ENCODE assay signal across 29 mouse cellular contexts in the genomic region with DNA sequence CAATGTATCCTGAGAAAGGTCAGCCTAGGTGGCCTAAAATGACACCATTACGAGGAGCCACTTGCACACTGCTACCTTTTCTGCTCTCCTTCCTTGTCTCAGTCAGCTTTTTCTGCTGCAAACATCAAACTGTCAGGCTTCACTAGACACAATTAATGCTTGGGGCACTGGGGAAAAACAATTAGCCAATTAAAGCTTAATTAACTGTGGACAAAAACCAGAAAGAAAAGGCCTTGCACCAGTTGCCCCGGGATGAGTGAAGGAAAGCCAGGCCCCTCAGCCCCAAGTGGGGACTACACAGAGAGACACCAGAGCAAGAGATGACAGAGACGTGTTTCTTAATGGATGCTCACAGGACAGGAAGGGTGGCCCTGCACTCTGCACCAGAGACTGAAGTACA. TPM values are rescaled to one million over a fixed set of nuclear protein-coding genes. Genes with fewer than 3 reads are reported as not detected.
DNase-seq lines count a peak whose midpoint lies in the region; ATAC-seq and TF ChIP-seq lines count a peak whose summit lies in the region.
"Had no signal": no experiment of that assay in that cellular context is flagged by ENCODE, and none has a peak within 500 bp of the region (broad histone marks: within the 10 kb centered on the region; RNA-seq: fewer than 3 reads in every experiment).

No protein-coding gene starts in this region.

- no peak for TF ChIP-seq CTCF in hindbrain, postnatal 0 days (IDR thresholded peaks at IDR 0.05; ENCODE audit: low read depth)

- intact Hi-C loops in heart, postnatal 25 days (cut with DNase I) = no loop called here

- no peak overlapping the region for H3K4me3 ChIP-seq in hindbrain, embryonic 12.5 days
- H3K4me3 ChIP-seq in hindbrain, embryonic 16.5 days (ENCODE audit: low read length) = no peak overlapping the region
- no peak overlapping the region for H3K4me3 ChIP-seq in neural tube, embryonic 13.5 days
- H3K4me3 ChIP-seq in hindbrain, postnatal 0 days (ENCODE audit: low read length) = no peak overlapping the region
- H3K4me3 ChIP-seq: embryonic facial prominence, embryonic 12.5 days; limb, embryonic 13.5 days; liver, embryonic 13.5 days; neural tube, embryonic 12.5 days had no signal

- no peak overlapping the region for H3K9ac ChIP-seq in hindbrain, embryonic 12.5 days
- H3K9ac ChIP-seq in hindbrain, embryonic 16.5 days (ENCODE audit: low read depth, low read length) = no peak overlapping the region
- H3K9ac ChIP-seq in neural tube, embryonic 13.5 days = no peak overlapping the region
- no peak overlapping the region for H3K9ac ChIP-seq in hindbrain, postnatal 0 days (replicated peaks; ENCODE audit: low read length)
- H3K9ac ChIP-seq: embryonic facial prominence, embryonic 12.5 days; limb, embryonic 13.5 days; liver, embryonic 13.5 days; neural tube, embryonic 12.5 days had no signal

- peaks cover 62% of the 10 kb centered on the region for H3K4me1 ChIP-seq in hindbrain, embryonic 12.5 days
- peaks cover 38% of the 10 kb centered on the region for H3K4me1 ChIP-seq in hindbrain, embryonic 16.5 days (ENCODE audit: control insufficient read depth, insufficient read depth, low read depth, low read length)
- H3K4me1 ChIP-seq in neural tube, embryonic 13.5 days (replicated peaks) = peaks cover 83% of the 10 kb centered on the region
- H3K4me1 ChIP-seq in hindbrain, postnatal 0 days (ENCODE audit: insufficient read depth, low read length) = peaks cover 20% of the 10 kb centered on the region

- 30% methylated on average over 3 of the region's 3 CpGs for WGBS in hindbrain, embryonic 12.5 days
- WGBS in hindbrain, embryonic 16.5 days = 15% methylated on average over 3 of the region's 3 CpGs
- WGBS in neural tube, embryonic 13.5 days = 11% methylated on average over 3 of the region's 3 CpGs
- WGBS in hindbrain, postnatal 0 days = 27% methylated on average over 3 of the region's 3 CpGs

- H3K36me3 ChIP-seq in hindbrain, embryonic 12.5 days = no peaks in the 10 kb centered on the region
- no peaks in the 10 kb centered on the region for H3K36me3 ChIP-seq in hindbrain, embryonic 16.5 days (ENCODE audit: control insufficient read depth, insufficient read depth, low read length)
- no peaks in the 10 kb centered on the region for H3K36me3 ChIP-seq in neural tube, embryonic 13.5 days
- H3K36me3 ChIP-seq in hindbrain, postnatal 0 days (ENCODE audit: insufficient read depth, low read length) = no peaks in the 10 kb centered on the region
- H3K36me3 ChIP-seq: embryonic facial prominence, embryonic 12.5 days; G1E; limb, embryonic 13.5 days; liver, embryonic 13.5 days; neural tube, embryonic 12.5 days had no signal

- peak overlapping the region; percentile 67 for H3K27ac ChIP-seq in hindbrain, embryonic 12.5 days
- H3K27ac ChIP-seq in hindbrain, embryonic 16.5 days (ENCODE audit: low read depth, low read length) = no peak overlapping the region
- peak overlapping the region; percentile 78 for H3K27ac ChIP-seq in neural tube, embryonic 13.5 days (replicated peaks)
- H3K27ac ChIP-seq in hindbrain, postnatal 0 days = no peak overlapping the region
- H3K27ac ChIP-seq: embryonic facial prominence, embryonic 12.5 days; kidney, postnatal 0 days; limb, embryonic 13.5 days; liver, embryonic 13.5 days; neural tube, embryonic 12.5 days; stomach, postnatal 0 days had no signal

- no peak overlapping the region for H3K4me2 ChIP-seq in hindbrain, embryonic 12.5 days (replicated peaks)
- H3K4me2 ChIP-seq in hindbrain, embryonic 16.5 days (ENCODE audit: low read length) = no peak overlapping the region
- H3K4me2 ChIP-seq in neural tube, embryonic 13.5 days = no peak overlapping the region
- H3K4me2 ChIP-seq in hindbrain, postnatal 0 days (ENCODE audit: low read depth, low read length) = no peak overlapping the region
- H3K4me2 ChIP-seq: embryonic facial prominence, embryonic 12.5 days; heart, embryonic 11.5 days; limb, embryonic 13.5 days; liver, embryonic 13.5 days; neural tube, embryonic 12.5 days had no signal

- no peak for DNase-seq in neural tube, embryonic 10.5 days (ENCODE audit: extremely low spot score, low spot score)
- peak; percentile 41 for DNase-seq in hindbrain, postnatal 0 days (ENCODE audit: low spot score)
- DNase-seq in heart, postnatal 25 days (ENCODE audit: low spot score) = no peak
- no peak for DNase-seq in urinary bladder, postnatal 36 days (ENCODE audit: low spot score in 2 of 2)
- DNase-seq: adrenal gland, adult 8-10 months; B cell, adult 2 months; cerebellum, adult 18-20 months; cerebellum, postnatal 14 days; gastrocnemius, postnatal 14 days; heart, adult 11 months; layer of hippocampus, adult 9-11 months; liver, embryonic 13.5 days; lung, postnatal 4 days; right cerebral cortex, postnatal 14 days; thymus, adult 2 months had no signal

- H3K9me3 ChIP-seq in hindbrain, embryonic 12.5 days (replicated peaks) = no peaks in the 10 kb centered on the region
- no peaks in the 10 kb centered on the region for H3K9me3 ChIP-seq in hindbrain, embryonic 16.5 days (ENCODE audit: control insufficient read depth, low read length)
- no peaks in the 10 kb centered on the region for H3K9me3 ChIP-seq in neural tube, embryonic 13.5 days
- no peaks in the 10 kb centered on the region for H3K9me3 ChIP-seq in hindbrain, postnatal 0 days (ENCODE audit: low read length)
- H3K9me3 ChIP-seq: embryonic facial prominence, embryonic 12.5 days; limb, embryonic 13.5 days; liver, embryonic 13.5 days; neural tube, embryonic 12.5 days had no signal

- peak; percentile 49 for ATAC-seq in hindbrain, embryonic 12.5 days (ENCODE audit: low FRiP score)
- no peak for ATAC-seq in hindbrain, embryonic 16.5 days
- ATAC-seq in neural tube, embryonic 13.5 days (ENCODE audit: low read depth) = peak; percentile 24; the same call in 1 of the 2 replicates
- ATAC-seq in hindbrain, postnatal 0 days = peak; percentile 24; the same call in 1 of the 2 replicates
- ATAC-seq: activated CD4-positive, CD25-positive, alpha-beta regulatory T cell, adult 4 months; forebrain, embryonic 16.5 days; intestine, postnatal 0 days had no signal

- no peaks in the 10 kb centered on the region for H3K27me3 ChIP-seq in hindbrain, embryonic 12.5 days
- no peaks in the 10 kb centered on the region for H3K27me3 ChIP-seq in hindbrain, embryonic 16.5 days (replicated peaks; ENCODE audit: control insufficient read depth, insufficient read depth, low read length)
- no peaks in the 10 kb centered on the region for H3K27me3 ChIP-seq in neural tube, embryonic 13.5 days
- no peaks in the 10 kb centered on the region for H3K27me3 ChIP-seq in hindbrain, postnatal 0 days (ENCODE audit: insufficient read depth, low read length)
- H3K27me3 ChIP-seq: CH12.LX; embryonic facial prominence, embryonic 12.5 days; limb, embryonic 13.5 days; liver, embryonic 13.5 days; neural tube, embryonic 12.5 days had no signal

RNA-seq across cellular contexts. Expression of gene Vav2, which starts 51.7 kb away (rescaled TPM):
- polyA plus RNA-seq in hindbrain, embryonic 12.5 days (2016; fragmentation: Nextera tagmentation; extraction: Ambion mirVana) = 23.0 and 23.6 TPM in 2 replicates
- 10.4 and 11.8 TPM in 2 replicates for polyA plus RNA-seq in hindbrain, embryonic 16.5 days (2015; fragmentation: Nextera tagmentation; extraction: Ambion mirVana)
- polyA plus RNA-seq in neural tube, embryonic 13.5 days (2015; fragmentation: Nextera tagmentation; extraction: Ambion mirVana) = 14.8 and 15.3 TPM in 2 replicates
- 38.4 and 44.9 TPM in 2 replicates for total RNA-seq in hindbrain, postnatal 0 days (2014; rRNA removed)
- 8.2 TPM in 2 replicates for polyA plus RNA-seq in hindbrain, postnatal 0 days (2015; fragmentation: Nextera tagmentation; extraction: Ambion mirVana)
- total RNA-seq in heart, postnatal 25 days (2021) = 10 to 100 TPM; 12.7 to 13.6 TPM

Comparison
In these comparisons a context has a peak if more than half of its experiments do, and no peak if none do; other contexts are left out.
1. H3K27ac ChIP-seq: peak in hindbrain, embryonic 12.5 days (single experiment) and neural tube, embryonic 13.5 days (single experiment); none in hindbrain, embryonic 16.5 days (single experiment) and hindbrain, postnatal 0 days (single experiment).